In genomic region chr2:93643403-93643780, GRCm38 (mm10) we compare ENCODE assay signal across 9 mouse cellular contexts. TPM values are rescaled to one million over a fixed set of nuclear protein-coding genes. Genes with fewer than 3 reads are reported as not detected.
A peak's percentile ranks its signal among the peaks of the same experiment; 100 is the strongest.
DNase-seq lines count a peak whose midpoint lies in the region; ATAC-seq and TF ChIP-seq lines count a peak whose summit lies in the region.
"Had no signal": no experiment of that assay in that cellular context is flagged by ENCODE, and none has a peak within 500 bp of the region (broad histone marks: within the 10 kb centered on the region; RNA-seq: fewer than 3 reads in every experiment).

No protein-coding gene starts in this region.

- peaks cover 7% of the 10 kb centered on the region for H3K4me1 ChIP-seq in lung, postnatal 0 days (ENCODE audit: insufficient read depth, low read depth, low read length)
- peaks cover 9% of the 10 kb centered on the region for H3K4me1 ChIP-seq in liver, embryonic 12.5 days
- peaks cover 12% of the 10 kb centered on the region; the same call in 1 of the 2 replicates for H3K4me1 ChIP-seq in stomach, embryonic 16.5 days (ENCODE audit: control insufficient read depth, insufficient read depth, low read length)

- H3K9me3 ChIP-seq in lung, postnatal 0 days (ENCODE audit: low read length) = no peaks in the 10 kb centered on the region
- H3K9me3 ChIP-seq in liver, embryonic 12.5 days (replicated peaks) = no peaks in the 10 kb centered on the region
- H3K9me3 ChIP-seq in stomach, embryonic 16.5 days (replicated peaks; ENCODE audit: control insufficient read depth, low read length) = no peaks in the 10 kb centered on the region

- peaks cover 81% of the 10 kb centered on the region for H3K27me3 ChIP-seq in lung, postnatal 0 days (replicated peaks; ENCODE audit: insufficient read depth, low read length)
- peaks cover 100% of the 10 kb centered on the region for H3K27me3 ChIP-seq in liver, embryonic 12.5 days (replicated peaks)
- peaks cover 92% of the 10 kb centered on the region for H3K27me3 ChIP-seq in stomach, embryonic 16.5 days (ENCODE audit: control insufficient read depth, insufficient read depth, low read length)

- intact Hi-C loops in gastrocnemius, postnatal 36 days (cut with DNase I) = no loop called here

- H3K36me3 ChIP-seq in lung, postnatal 0 days (ENCODE audit: insufficient read depth, low read length) = no peaks in the 10 kb centered on the region
- H3K36me3 ChIP-seq in liver, embryonic 12.5 days = no peaks in the 10 kb centered on the region
- no peaks in the 10 kb centered on the region for H3K36me3 ChIP-seq in stomach, embryonic 16.5 days (ENCODE audit: control insufficient read depth, insufficient read depth, low read length)

- 4% methylated on average over 28 of the region's 28 CpGs for WGBS in lung, postnatal 0 days
- WGBS in liver, embryonic 12.5 days (ENCODE audit: insufficient replicate concordance) = 1% methylated on average over 28 of the region's 28 CpGs
- 3% methylated on average over 28 of the region's 28 CpGs for WGBS in stomach, embryonic 16.5 days

- H3K27ac ChIP-seq in lung, postnatal 0 days (ENCODE audit: low read length) = no peak overlapping the region
- no peak overlapping the region for H3K27ac ChIP-seq in liver, embryonic 12.5 days
- no peak overlapping the region for H3K27ac ChIP-seq in stomach, embryonic 16.5 days (ENCODE audit: low read length)

- TF ChIP-seq CTCF in lung, postnatal 0 days (IDR thresholded peaks at IDR 0.05) = no peak

- no peak for TF ChIP-seq EP300 in lung, postnatal 0 days (IDR thresholded peaks at IDR 0.05)

- H3K9ac ChIP-seq in lung, postnatal 0 days (replicated peaks; ENCODE audit: low read depth) = no peak overlapping the region; the same call in 1 of the 2 replicates
- no peak overlapping the region for H3K9ac ChIP-seq in liver, embryonic 12.5 days
- H3K9ac ChIP-seq in stomach, embryonic 16.5 days (ENCODE audit: low read length) = peak overlapping the region; percentile 60; the same call in 1 of the 2 replicates

- peak overlapping the region; percentile 40 for H3K4me3 ChIP-seq in lung, postnatal 0 days (ENCODE audit: low read depth, low read length)
- peak overlapping the region; percentile 42 for H3K4me3 ChIP-seq in liver, embryonic 12.5 days
- H3K4me3 ChIP-seq in stomach, embryonic 16.5 days (replicated peaks; ENCODE audit: low read length) = peak overlapping the region; percentile 48
- H3K4me3 ChIP-seq: myocyte had no signal

- no peak for ATAC-seq in CD4-positive, CD25-positive, alpha-beta regulatory T cell, adult 4 months
- no peak for ATAC-seq in lung, postnatal 0 days
- ATAC-seq in liver, embryonic 12.5 days = no peak
- ATAC-seq in stomach, embryonic 16.5 days (ENCODE audit: insufficient read depth, low FRiP score) = no peak

- H3K4me2 ChIP-seq in lung, postnatal 0 days (replicated peaks; ENCODE audit: low read depth, low read length) = peak overlapping the region; percentile 61
- peak overlapping the region; percentile 61 for H3K4me2 ChIP-seq in liver, embryonic 12.5 days
- H3K4me2 ChIP-seq in stomach, embryonic 16.5 days (ENCODE audit: low read depth, low read length) = peak overlapping the region; percentile 71

- peak; percentile 11 for DNase-seq in CD4-positive, CD25-positive, alpha-beta regulatory T cell, adult 2 months (ENCODE audit: low read depth, low spot score)
- DNase-seq in lung, postnatal 0 days (ENCODE audit: low spot score) = no peak
- DNase-seq in lung, postnatal 10 days = no peak
- no peak for DNase-seq in gastrocnemius, postnatal 36 days
- DNase-seq in frontal cortex, postnatal 25 days (ENCODE audit: low spot score in 2 of 2) = no peak

RNA-seq across cellular contexts. Expression of gene Alx4, which starts 1.2 kb away (rescaled TPM):
- polyA plus RNA-seq in CD4-positive, CD25-positive, alpha-beta regulatory T cell, adult 4 months (2017; shearing (Covaris generic)) = not detected
- 0.04 TPM in 1 of 2 replicates, not detected in the other for polyA plus RNA-seq in lung, postnatal 0 days (2015; fragmentation: Nextera tagmentation; extraction: Ambion mirVana)
- 0.08 TPM in 2 replicates for polyA plus RNA-seq in liver, embryonic 12.5 days (2016; fragmentation: Nextera tagmentation; extraction: Ambion mirVana)
- polyA plus RNA-seq in stomach, embryonic 16.5 days (2015; fragmentation: Nextera tagmentation; extraction: Ambion mirVana) = 0.12 and 0.21 TPM in 2 replicates
- under 1 TPM; 0.15 to 0.23 TPM for total RNA-seq in gastrocnemius, postnatal 36 days (2021)
- polyA plus RNA-seq: myocyte had no signal
